1 mouse cellular context compared by ENCODE assay signal in the genomic region with DNA sequence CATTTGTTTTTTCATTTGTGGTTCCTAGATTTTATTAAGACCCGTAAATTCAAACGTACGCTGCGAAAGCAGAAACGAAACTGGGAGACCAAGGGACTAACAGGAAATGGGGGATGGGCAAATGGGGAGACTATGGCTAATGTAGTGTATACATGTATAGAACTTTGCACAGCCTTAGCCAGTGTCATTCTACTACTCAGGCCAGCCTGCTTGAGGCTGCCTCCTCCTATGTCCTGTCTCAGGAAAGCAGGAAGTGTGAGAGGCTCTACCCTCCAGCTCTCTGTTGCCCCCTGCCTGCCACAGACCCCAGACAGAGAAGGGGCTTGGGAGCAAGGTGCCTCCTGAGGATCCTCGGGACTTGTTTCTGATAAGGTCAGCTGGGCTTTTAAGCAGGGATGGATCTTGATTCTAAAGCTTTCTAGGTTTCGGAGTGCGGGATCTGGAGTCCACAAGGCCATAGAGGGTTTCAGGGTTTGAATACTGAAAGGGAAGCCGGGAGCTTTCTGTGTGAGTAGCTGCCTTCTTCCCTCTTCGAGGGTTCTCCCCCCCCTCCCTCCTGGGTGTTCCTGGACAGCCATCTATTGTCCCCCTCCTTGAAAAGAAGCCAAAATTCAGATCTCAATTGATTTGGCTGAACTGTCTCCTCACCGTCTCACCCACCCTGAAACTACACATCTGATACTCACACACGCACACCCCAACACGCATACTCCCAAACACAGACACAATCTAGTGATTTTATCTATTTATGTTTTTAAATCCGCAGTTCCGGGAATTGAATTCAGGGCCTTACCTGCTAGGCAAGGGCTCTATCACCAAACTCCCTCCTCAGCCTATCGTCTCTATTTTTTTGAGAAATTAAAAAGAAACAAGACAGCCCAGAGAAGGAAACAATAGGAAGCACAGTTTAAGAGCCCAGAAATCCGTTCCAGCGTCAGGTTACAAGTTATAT.
A peak's percentile ranks its signal among the peaks of the same experiment; 100 is the strongest.
TF ChIP-seq lines count a peak whose summit lies in the region.

No protein-coding gene starts in this region.

TF ChIP-seq in MEL, 35 proteins besides CTCF, POLR2A, EP300 and RAD21 (continued from another document):
- no peak for TF ChIP-seq TCF12 (IDR thresholded peaks at IDR 0.05; ENCODE audit: low read depth, low read length)
- peak; percentile 86 for TF ChIP-seq ELF1 (IDR thresholded peaks at IDR 0.05; ENCODE audit: low read depth, low read length)
- TF ChIP-seq GATA1 (IDR thresholded peaks at IDR 0.05; ENCODE audit: low read depth, low read length), result peak; percentile 16; the same call in 1 of the 2 replicates
- no peak for TF ChIP-seq TAL1 (IDR thresholded peaks at IDR 0.05; ENCODE audit: low read length)
- TF ChIP-seq TBP (IDR thresholded peaks at IDR 0.05; ENCODE audit: low read depth, low read length), result peak; percentile 75
- no peak for TF ChIP-seq ZMIZ1 (IDR thresholded peaks at IDR 0.05; ENCODE audit: low read depth, low read length)
- TF ChIP-seq SIN3A (IDR thresholded peaks at IDR 0.05; ENCODE audit: low read length), result peak; percentile 14; the same call in 1 of the 2 replicates
- TF ChIP-seq ZNF384 (IDR thresholded peaks at IDR 0.05; ENCODE audit: low read depth, low read length), result no peak
